Mouse (Mus musculus) embryonic fibroblast, embryonic 13.5 days (primary cell): ENCODE measurements at regions not wholly inside any gene's neighbourhood (a gene's known extent, or its start where the extent isn't known, plus 50 kb on each side); places are given as distances from the start of the nearest gene placed in this dataset.

ENCODE experiments used
- CTCF ChIP-seq: IDR thresholded peaks from 2 replicates; pipeline ENCODE4 v1.5.1; 2011; ENCODE audit warnings: mild to moderate bottlenecking, control low read depth, low read length, moderate library complexity, borderline replicate concordance; ENCODE audit not compliant: insufficient read depth
- POLR2A ChIP-seq: IDR thresholded peaks from 2 replicates; pipeline ENCODE4 v1.6.1; 2011; ENCODE audit warnings: low read depth, mild to moderate bottlenecking, control low read depth, low read length, moderate library complexity

- TF ChIP-seq CTCF (no peak), POLR2A (no peak)
Measured at GRCm38 (mm10) chr4:75466880-75467327, 188.8 kb upstream of the Dmac1 start.
